Comparison of ENCODE assay signal across 9 mouse cellular contexts in genomic region chr12:57281155-57282114, GRCm38 (mm10). TPM values are rescaled to one million over a fixed set of nuclear protein-coding genes. Genes with fewer than 3 reads are reported as not detected.
A peak's percentile ranks its signal among the peaks of the same experiment; 100 is the strongest.
DNase-seq lines count a peak whose midpoint lies in the region; ATAC-seq and TF ChIP-seq lines count a peak whose summit lies in the region.
"Had no signal": no experiment of that assay in that cellular context is flagged by ENCODE, and none has a peak within 500 bp of the region (broad histone marks: within the 10 kb centered on the region; RNA-seq: fewer than 3 reads in every experiment).

No protein-coding gene starts in this region.

- H3K27ac ChIP-seq in hindbrain, embryonic 13.5 days = no peak overlapping the region
- H3K27ac ChIP-seq in hindbrain, embryonic 12.5 days = no peak overlapping the region
- no peak overlapping the region for H3K27ac ChIP-seq in CH12.LX (ENCODE audit: insufficient read depth, low read depth)
- H3K27ac ChIP-seq in midbrain, embryonic 12.5 days (replicated peaks) = no peak overlapping the region
- H3K27ac ChIP-seq: limb, embryonic 13.5 days had no signal

- H3K9ac ChIP-seq in hindbrain, embryonic 13.5 days = no peak overlapping the region
- H3K9ac ChIP-seq in hindbrain, embryonic 12.5 days = no peak overlapping the region
- H3K9ac ChIP-seq in CH12.LX (ENCODE audit: insufficient read depth, low read depth) = no peak overlapping the region
- no peak overlapping the region for H3K9ac ChIP-seq in midbrain, embryonic 12.5 days (replicated peaks)
- H3K9ac ChIP-seq: limb, embryonic 13.5 days had no signal

- H3K79me2 ChIP-seq in CH12.LX (replicated peaks; ENCODE audit: control insufficient read depth, extremely low read depth, insufficient read depth, poor library complexity, severe bottlenecking) = no peaks in the 10 kb centered on the region

- H3K36me3 ChIP-seq in hindbrain, embryonic 13.5 days = no peaks in the 10 kb centered on the region
- H3K36me3 ChIP-seq in hindbrain, embryonic 12.5 days = no peaks in the 10 kb centered on the region
- no peaks in the 10 kb centered on the region for H3K36me3 ChIP-seq in CH12.LX (replicated peaks in 1 of 2; ENCODE audit: control insufficient read depth in 1 of 2, insufficient read depth in 1 of 2, low read length in 1 of 2)
- no peaks in the 10 kb centered on the region for H3K36me3 ChIP-seq in midbrain, embryonic 12.5 days
- H3K36me3 ChIP-seq: limb, embryonic 13.5 days had no signal

- H3K4me1 ChIP-seq in hindbrain, embryonic 13.5 days (replicated peaks) = no peaks in the 10 kb centered on the region
- no peaks in the 10 kb centered on the region for H3K4me1 ChIP-seq in hindbrain, embryonic 12.5 days
- no peaks in the 10 kb centered on the region for H3K4me1 ChIP-seq in CH12.LX (ENCODE audit: control insufficient read depth in 1 of 2, insufficient read depth in 2 of 2)
- H3K4me1 ChIP-seq in midbrain, embryonic 12.5 days = no peaks in the 10 kb centered on the region
- H3K4me1 ChIP-seq: limb, embryonic 13.5 days had no signal

- peak; percentile 84 for ATAC-seq in hindbrain, embryonic 13.5 days (ENCODE audit: low FRiP score)
- no peak for ATAC-seq in hindbrain, embryonic 12.5 days (ENCODE audit: low FRiP score)
- peak; percentile 54 for ATAC-seq in activated CD4-positive, CD25-positive, alpha-beta regulatory T cell, adult 4 months
- peak; percentile 59; the same call in 1 of the 2 replicates for ATAC-seq in granulocyte monocyte progenitor cell, adult 5-6 weeks (replicated peaks; ENCODE audit: poor library complexity, severe bottlenecking)
- peak; percentile 52 for ATAC-seq in midbrain, embryonic 12.5 days (ENCODE audit: low FRiP score, low read depth)

- dilution Hi-C loops in CH12.LX (cut with MboI; ENCODE audit: extremely low pct_ligation_motif_present, extremely low pct_unique_long_range_greater_than_20kb, low sequenced_read_pairs) = no loop called here

- 43% methylated on average over 3 of the region's 3 CpGs for WGBS in hindbrain, embryonic 13.5 days
- 47% methylated on average over 3 of the region's 3 CpGs for WGBS in hindbrain, embryonic 12.5 days
- WGBS in midbrain, embryonic 12.5 days = 48% methylated on average over 3 of the region's 3 CpGs

- no peak overlapping the region for H3K4me3 ChIP-seq in hindbrain, embryonic 13.5 days
- no peak overlapping the region for H3K4me3 ChIP-seq in hindbrain, embryonic 12.5 days
- H3K4me3 ChIP-seq in CH12.LX (replicated peaks in 1 of 3; ENCODE audit: low read depth in 2 of 3, low read length in 2 of 3, poor library complexity in 1 of 3) = no peak overlapping the region
- no peak overlapping the region for H3K4me3 ChIP-seq in midbrain, embryonic 12.5 days
- H3K4me3 ChIP-seq: limb, embryonic 13.5 days had no signal

- H3K9me3 ChIP-seq in hindbrain, embryonic 13.5 days = no peaks in the 10 kb centered on the region
- no peaks in the 10 kb centered on the region for H3K9me3 ChIP-seq in hindbrain, embryonic 12.5 days (replicated peaks)
- H3K9me3 ChIP-seq in CH12.LX (replicated peaks; ENCODE audit: low read length) = no peaks in the 10 kb centered on the region
- H3K9me3 ChIP-seq in midbrain, embryonic 12.5 days = no peaks in the 10 kb centered on the region
- H3K9me3 ChIP-seq: limb, embryonic 13.5 days had no signal

- TF ChIP-seq EP300 in CH12.LX (IDR thresholded peaks at IDR 0.05; ENCODE audit: low read length) = no peak

- peak; percentile 45 for DNase-seq in CH12.LX (ENCODE audit: extremely low read depth)
- DNase-seq in gastrocnemius, postnatal 25 days = no peak
- DNase-seq in urinary bladder, adult 2 months (ENCODE audit: low spot score) = no peak

- TF ChIP-seq CTCF in CH12.LX (conservative IDR thresholded peaks at IDR 0.05 in 1 of 2, IDR thresholded peaks at IDR 0.05 in 1 of 2; ENCODE audit: low read depth in 2 of 2, low read length in 2 of 2) = peak in 1 of 2 experiments; percentile 77; a peak in 3 of 4 replicates

- no peak for TF ChIP-seq POLR2A in CH12.LX (IDR thresholded peaks at IDR 0.05; ENCODE audit: low read depth, low read length)

- in situ Hi-C loops in CH12.LX (cut with MboI; ENCODE audit: low pct_ligation_motif_present, low pct_unique_long_range_greater_than_20kb, low sequenced_read_pairs) = no loop called here

- no peaks in the 10 kb centered on the region for H3K27me3 ChIP-seq in hindbrain, embryonic 13.5 days
- no peaks in the 10 kb centered on the region for H3K27me3 ChIP-seq in hindbrain, embryonic 12.5 days
- H3K27me3 ChIP-seq in CH12.LX (replicated peaks) = no peaks in the 10 kb centered on the region
- H3K27me3 ChIP-seq in midbrain, embryonic 12.5 days = peaks cover 4% of the 10 kb centered on the region; the same call in 1 of the 2 replicates
- H3K27me3 ChIP-seq: limb, embryonic 13.5 days had no signal

- H3K4me2 ChIP-seq in hindbrain, embryonic 13.5 days = no peak overlapping the region
- H3K4me2 ChIP-seq in hindbrain, embryonic 12.5 days (replicated peaks) = no peak overlapping the region
- no peak overlapping the region for H3K4me2 ChIP-seq in CH12.LX (ENCODE audit: insufficient read depth, low read depth, poor library complexity, severe bottlenecking)
- no peak overlapping the region for H3K4me2 ChIP-seq in midbrain, embryonic 12.5 days (replicated peaks)
- H3K4me2 ChIP-seq: limb, embryonic 13.5 days had no signal

- peak; percentile 88 for TF ChIP-seq RAD21 in CH12.LX (IDR thresholded peaks at IDR 0.05; ENCODE audit: low read depth, low read length)

TF ChIP-seq in CH12.LX, 34 proteins besides CTCF, POLR2A, EP300 and RAD21:
- TF ChIP-seq ZNF384 (IDR thresholded peaks at IDR 0.05; ENCODE audit: low read depth, low read length) (no peak), ELF1 (IDR thresholded peaks at IDR 0.05; ENCODE audit: low read depth, low read length) (no peak), MAZ (IDR thresholded peaks at IDR 0.05; ENCODE audit: low read depth, low read length) (no peak), RCOR1 (conservative IDR thresholded peaks at IDR 0.05; ENCODE audit: low read depth, low read length) (no peak), ZMIZ1 (IDR thresholded peaks at IDR 0.05; ENCODE audit: low read depth, low read length) (no peak), ETS1 (conservative IDR thresholded peaks at IDR 0.05; ENCODE audit: low read depth, low read length) (no peak), SMC3 (IDR thresholded peaks at IDR 0.05; ENCODE audit: low read depth, low read length) (peak; percentile 63), E2F4 (IDR thresholded peaks at IDR 0.05; ENCODE audit: insufficient replicate concordance, low read depth, low read length) (no peak), ZC3H11A (IDR thresholded peaks at IDR 0.05; ENCODE audit: low read depth, low read length) (peak; percentile 31; the same call in 1 of the 2 replicates)

RNA-seq across cellular contexts. Expression of gene Mipol1, which starts 51.2 kb away (rescaled TPM):
- 5.3 and 5.6 TPM in 2 replicates for polyA plus RNA-seq in hindbrain, embryonic 13.5 days (2015; fragmentation: Nextera tagmentation; extraction: Ambion mirVana)
- polyA plus RNA-seq in hindbrain, embryonic 12.5 days (2016; fragmentation: Nextera tagmentation; extraction: Ambion mirVana) = 6.1 and 8.6 TPM in 2 replicates
- total RNA-seq in CH12.LX (2012; rRNA removed) (6.0 and 6.4 TPM in 2 replicates), CH12.LX (2014; rRNA removed) (8.9 and 10.4 TPM in 2 replicates)
- polyA plus RNA-seq in CH12.LX (2012; ENCODE audit: insufficient read length, low read depth) = 6.6 TPM in 2 replicates
- 1 to 10 TPM; 7.7 to 7.9 TPM for polyA plus RNA-seq in activated CD4-positive, CD25-positive, alpha-beta regulatory T cell, adult 4 months (2017; shearing (Covaris generic))
- total RNA-seq in granulocyte monocyte progenitor cell, adult 5-6 weeks (2014; fragmentation: Nextera tagmentation) = 3.8 and 5.9 TPM in 2 replicates
- total RNA-seq in granulocyte monocyte progenitor cell, adult 5-6 weeks (2017) = 5.0 and 8.1 TPM in 2 replicates
- polyA plus RNA-seq in midbrain, embryonic 12.5 days (2016; fragmentation: Nextera tagmentation; extraction: Ambion mirVana) = 7.6 and 7.9 TPM in 2 replicates
- total RNA-seq in gastrocnemius, postnatal 25 days (2021) = 1 to 10 TPM; 2.1 to 3.1 TPM
- polyA plus RNA-seq in urinary bladder, adult 2 months (2012; rRNA removed) = 15.5 and 18.4 TPM in 2 replicates

RNA-seq across cellular contexts. Expression of gene Prps1l3, which starts 51.2 kb away (rescaled TPM):
- 33.1 and 33.4 TPM in 2 replicates for polyA plus RNA-seq in hindbrain, embryonic 13.5 days (2015; fragmentation: Nextera tagmentation; extraction: Ambion mirVana)
- polyA plus RNA-seq in hindbrain, embryonic 12.5 days (2016; fragmentation: Nextera tagmentation; extraction: Ambion mirVana) = 52.0 and 52.2 TPM in 2 replicates
- total RNA-seq in CH12.LX (2012; rRNA removed) (91.2 and 112 TPM in 2 replicates), CH12.LX (2014; rRNA removed) (163 and 184 TPM in 2 replicates)
- polyA plus RNA-seq in CH12.LX (2012; ENCODE audit: insufficient read length, low read depth) = 84.0 and 92.3 TPM in 2 replicates
- 10 to 100 TPM; 59.3 to 63.6 TPM for polyA plus RNA-seq in activated CD4-positive, CD25-positive, alpha-beta regulatory T cell, adult 4 months (2017; shearing (Covaris generic))
- 26.6 and 36.6 TPM in 2 replicates for total RNA-seq in granulocyte monocyte progenitor cell, adult 5-6 weeks (2014; fragmentation: Nextera tagmentation)
- 70.2 and 101 TPM in 2 replicates for total RNA-seq in granulocyte monocyte progenitor cell, adult 5-6 weeks (2017)
- polyA plus RNA-seq in midbrain, embryonic 12.5 days (2016; fragmentation: Nextera tagmentation; extraction: Ambion mirVana) = 58.0 and 58.2 TPM in 2 replicates
- total RNA-seq in gastrocnemius, postnatal 25 days (2021) = 10 to 100 TPM; 20.3 to 22.6 TPM
- 19.9 and 23.6 TPM in 2 replicates for polyA plus RNA-seq in urinary bladder, adult 2 months (2012; rRNA removed)
